Mouse (Mus musculus) adrenal gland, adult (tissue): ENCODE measurements around the gene Cdca8.

ENCODE experiments used
- DNase-seq, 2 experiments: peaks; one replicate each; pipeline ENCODE4 v3.0.0; 2022 to 2023; ENCODE audit warnings: low spot score in 1 of 2; ENCODE audit not compliant: inconsistent age in 2 of 2

Gene Cdca8

GRCm38 (mm10) chr4:124957284-124957683 is 18.2 kb upstream of the Cdca8 start:
- no peak for DNase-seq

DNA sequence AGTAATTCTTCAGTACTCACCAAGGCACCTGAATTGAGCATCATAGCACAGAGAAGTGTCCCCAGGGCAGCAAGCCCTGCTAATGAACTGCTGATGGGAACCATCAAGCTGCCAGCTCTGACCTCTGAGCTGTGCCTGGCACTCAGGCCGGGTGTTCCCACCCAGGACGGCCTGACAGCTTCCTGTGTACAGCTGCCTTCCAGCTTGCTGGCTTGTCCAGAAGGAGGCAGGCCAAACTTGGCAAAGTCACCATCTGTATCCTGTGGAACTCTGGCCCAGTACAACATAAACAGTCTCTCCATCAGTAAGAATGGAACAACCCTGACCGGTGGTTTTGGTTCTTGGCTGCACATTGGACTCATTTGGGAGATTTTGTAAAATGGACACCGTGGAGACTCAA is 14.4 kb upstream of the Cdca8 start:
- no peak for DNase-seq

- no peak for DNase-seq
Measured at GRCm38 (mm10) chr4:124951036-124951433, 11.9 kb upstream of the Cdca8 start.

DNA sequence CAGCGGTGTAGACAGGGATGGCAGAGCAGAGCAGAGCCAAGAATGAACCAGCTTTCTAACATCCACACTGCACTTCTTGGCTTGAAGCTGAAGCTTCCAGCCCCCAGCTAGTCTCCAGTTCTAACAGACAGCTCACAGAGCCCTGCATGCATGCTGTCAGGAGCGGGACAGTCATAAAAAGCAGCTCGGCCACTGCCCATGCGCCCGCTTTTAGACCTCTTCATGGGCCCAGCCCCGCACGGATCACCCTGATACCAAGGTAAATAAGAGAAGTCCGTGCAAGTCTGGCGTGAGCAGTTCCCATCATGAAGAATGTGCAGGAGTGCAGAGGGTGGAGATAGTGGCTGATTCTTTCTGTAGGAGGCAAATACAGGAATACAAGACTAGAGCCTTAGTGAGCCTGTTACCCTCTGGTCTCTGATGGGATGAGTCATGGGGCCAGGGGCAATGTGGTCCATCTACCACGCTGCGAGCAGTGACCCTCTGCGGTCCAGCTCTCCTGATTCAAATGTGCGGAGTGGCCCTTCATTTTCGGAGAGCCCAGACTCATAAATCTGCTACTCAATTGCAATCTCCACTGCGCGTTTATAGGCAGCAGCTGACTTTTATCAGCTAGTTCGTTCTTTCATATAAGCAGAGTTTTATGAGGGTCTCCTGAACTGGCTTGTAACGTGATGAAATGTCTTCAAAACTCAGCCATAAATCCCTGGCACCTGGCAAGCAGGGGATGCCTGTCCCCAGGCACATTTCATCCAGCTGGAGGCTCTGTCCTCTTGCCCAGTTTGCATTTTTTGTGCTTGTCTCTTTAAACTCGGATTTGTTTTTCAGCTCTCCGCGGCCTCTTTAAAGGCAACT is 11.3 kb upstream of the Cdca8 start:
- DNase-seq: no peak

- DNase-seq: peak in 1 of 2 experiments; percentile 58
Measured at GRCm38 (mm10) chr4:124949488-124949887, 10.4 kb upstream of the Cdca8 start.

- no peak for DNase-seq
Measured at GRCm38 (mm10) chr4:124944961-124945360, 5.8 kb upstream of the Cdca8 start.

GRCm38 (mm10) chr4:124943781-124944180 is 4.7 kb upstream of the Cdca8 start:
- DNase-seq: no peak

DNA sequence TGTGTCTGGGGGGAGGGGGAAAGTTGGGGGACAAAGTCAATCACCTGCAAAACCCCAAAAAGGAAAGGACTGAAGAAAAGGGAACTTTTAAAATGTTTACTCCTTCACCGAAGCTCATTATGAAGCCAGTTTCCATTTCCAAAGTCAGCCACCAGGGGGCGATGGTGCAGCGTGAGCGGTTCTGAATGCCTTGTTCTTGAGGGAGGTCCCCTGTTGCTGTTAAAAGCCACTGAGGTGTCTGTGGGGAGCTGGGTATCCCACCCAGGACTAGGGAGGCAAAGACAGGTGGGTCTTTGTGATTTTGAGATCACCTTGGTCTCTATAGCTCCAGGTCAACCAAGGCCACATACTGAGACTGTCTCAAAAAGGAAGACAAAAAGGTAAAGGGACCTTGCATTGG is 3.9 kb upstream of the Cdca8 start:
- peak; percentile 61 to 92 for DNase-seq

GRCm38 (mm10) chr4:124936613-124937471 is 2.3 kb downstream of the Cdca8 start, which contains the start of gene 9930104L06Rik:
9930104L06Rik (plus strand) TSS chr4:124937048.
- DNase-seq: peak; percentile 95 to 98

DNA sequence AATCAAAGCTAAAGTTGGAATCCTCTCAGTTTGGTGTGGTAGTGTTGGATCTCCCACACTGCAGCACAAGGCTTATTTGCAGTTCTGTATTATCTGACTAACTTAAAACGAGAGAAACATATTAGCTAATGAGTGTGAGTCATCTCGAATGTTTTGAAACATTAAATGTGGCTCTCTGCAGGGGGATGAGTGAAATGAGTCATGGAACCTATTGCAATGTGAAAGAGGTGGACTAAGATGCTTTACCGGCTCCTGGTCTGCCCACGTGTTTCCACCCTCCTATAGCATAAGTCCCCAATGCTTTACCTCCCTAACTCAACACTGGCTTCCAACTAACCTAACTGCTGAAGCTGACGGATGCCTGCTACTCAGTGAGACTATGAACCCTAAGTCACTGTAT is 11.0 kb downstream of the Cdca8 start:
- no peak for DNase-seq

DNA sequence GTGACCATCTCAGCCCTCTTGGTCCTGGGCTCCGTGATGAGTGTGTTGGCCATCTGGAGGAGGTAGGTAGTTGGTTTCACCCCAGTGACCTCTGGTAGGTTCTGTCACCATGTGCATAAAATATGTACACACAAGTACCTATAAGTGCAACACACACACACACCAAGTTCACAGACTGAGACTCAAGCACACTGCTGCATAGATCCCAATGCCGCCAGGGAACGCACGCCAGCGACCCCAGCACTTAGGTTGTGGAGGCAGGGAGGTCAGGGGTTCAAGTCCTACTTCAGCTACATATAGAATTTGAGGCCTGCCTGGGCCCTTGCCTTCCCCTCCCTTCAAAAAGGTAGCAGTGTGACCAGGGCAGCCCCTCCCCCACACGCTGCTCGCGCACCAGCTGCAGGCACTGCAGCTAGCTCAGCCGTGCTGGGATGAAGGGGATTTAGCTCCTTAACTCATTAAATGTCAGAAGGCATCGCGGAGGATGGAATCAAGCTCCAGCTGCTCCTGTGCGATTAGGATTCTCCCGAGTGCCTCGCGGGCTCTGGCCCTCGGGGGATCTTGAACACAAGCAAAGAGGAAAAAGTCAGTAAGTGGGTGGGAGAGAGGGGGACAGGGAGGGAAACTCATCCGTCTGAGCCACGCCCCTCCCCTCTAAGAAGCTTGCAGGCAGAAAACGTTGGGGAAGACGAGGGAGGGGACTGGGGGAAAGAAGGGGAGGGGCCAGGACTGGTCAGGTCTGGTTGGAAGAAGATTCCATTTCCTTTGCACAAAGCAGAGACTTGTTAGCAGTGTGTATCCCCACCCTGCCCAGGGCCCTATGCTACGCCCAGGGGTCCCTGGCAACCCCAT is 32.9 kb downstream of the Cdca8 start:
- peak in 1 of 2 experiments; percentile 36 for DNase-seq

- no peak for DNase-seq
Measured at GRCm38 (mm10) chr4:124905417-124905816, 33.7 kb downstream of the Cdca8 start.

DNA sequence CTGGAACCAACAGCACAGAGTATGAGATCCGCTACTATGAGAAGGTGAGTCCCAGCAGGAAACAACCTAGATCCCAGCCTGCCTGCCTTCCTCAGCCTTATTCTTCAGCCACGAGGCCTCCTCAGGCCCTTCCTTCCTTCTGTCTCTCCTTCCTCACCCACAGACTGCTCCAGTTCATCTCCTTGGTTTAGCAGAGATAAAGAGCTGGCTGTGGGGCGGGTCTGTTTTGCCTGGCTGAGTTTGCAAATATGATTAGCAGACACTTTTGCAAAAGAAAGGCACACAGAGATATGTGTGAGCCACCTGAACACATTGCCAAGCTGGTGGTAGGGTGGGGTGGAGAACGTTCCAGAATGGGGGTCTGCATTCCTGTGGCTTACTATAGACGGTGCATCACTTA is 39.2 kb downstream of the Cdca8 start:
- DNase-seq: no peak

DNA sequence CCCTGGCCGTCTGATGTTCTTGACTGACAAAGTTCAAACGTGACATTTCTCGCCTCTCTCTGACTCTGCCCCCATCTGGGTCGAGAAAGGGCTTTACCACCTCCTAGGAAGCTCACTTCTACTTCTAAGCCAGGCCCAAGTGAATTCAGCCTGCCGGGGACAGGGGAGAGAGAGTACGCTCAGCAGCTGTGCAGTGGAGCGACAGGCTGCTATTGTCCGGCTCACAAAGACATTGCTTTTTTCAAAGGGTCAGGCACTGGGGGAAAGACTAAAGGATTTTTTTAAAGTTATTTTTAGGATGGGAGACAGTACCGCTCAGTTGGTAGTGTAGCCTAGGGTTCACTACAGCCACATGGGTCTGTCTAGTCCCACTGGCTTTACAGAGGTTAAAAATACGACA is 40.7 kb downstream of the Cdca8 start:
- no peak for DNase-seq

- DNase-seq: peak; percentile 27 to 58
Measured at GRCm38 (mm10) chr4:124894508-124895428, 44.3 kb downstream of the Cdca8 start.

DNA sequence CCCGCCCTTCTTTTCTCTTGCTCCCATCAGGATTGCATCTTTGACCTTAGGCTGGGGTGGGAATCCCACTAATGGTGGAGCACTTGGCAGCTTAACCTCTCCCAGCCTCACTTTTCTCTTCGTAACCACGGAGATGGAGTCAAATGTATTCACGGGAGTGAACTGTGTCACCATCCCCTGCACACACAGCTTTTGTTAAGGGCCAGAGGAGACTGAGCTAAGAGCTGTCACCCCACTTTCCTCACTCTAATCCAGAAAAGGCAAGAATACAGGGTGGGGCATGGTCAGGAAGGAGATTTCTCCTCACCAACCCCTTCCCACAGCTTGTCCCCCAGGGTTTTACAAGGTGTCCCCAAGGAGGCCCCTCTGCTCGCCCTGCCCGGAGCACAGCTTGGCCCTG is 45.3 kb downstream of the Cdca8 start:
- no peak for DNase-seq

GRCm38 (mm10) chr4:124890831-124891230 is 48.3 kb downstream of the Cdca8 start:
- no peak for DNase-seq

- DNase-seq: no peak
Measured at GRCm38 (mm10) chr4:124889935-124890334, 49.2 kb downstream of the Cdca8 start.

GRCm38 (mm10) chr4:124888702-124889101 is 50.4 kb downstream of the Cdca8 start:
- DNase-seq: no peak

- DNase-seq: peak; percentile 46 to 75
Measured at GRCm38 (mm10) chr4:124882151-124882729, 56.9 kb downstream of the Cdca8 start.
